Mouse (Mus musculus): ENCODE data around the gene Cd40lg.

- TF ChIP-seq CTCF (conservative IDR thresholded peaks at IDR 0.05; ENCODE audit: insufficient read depth, insufficient read length, low read depth, low read length) (no peak), POLR2A (IDR thresholded peaks at IDR 0.05; ENCODE audit: low read depth, low read length) (no peak)
Observed at GRCm38 (mm10) chrX:57198036-57198435, 13.9 kb upstream of the Cd40lg start.
